In the genomic region with DNA sequence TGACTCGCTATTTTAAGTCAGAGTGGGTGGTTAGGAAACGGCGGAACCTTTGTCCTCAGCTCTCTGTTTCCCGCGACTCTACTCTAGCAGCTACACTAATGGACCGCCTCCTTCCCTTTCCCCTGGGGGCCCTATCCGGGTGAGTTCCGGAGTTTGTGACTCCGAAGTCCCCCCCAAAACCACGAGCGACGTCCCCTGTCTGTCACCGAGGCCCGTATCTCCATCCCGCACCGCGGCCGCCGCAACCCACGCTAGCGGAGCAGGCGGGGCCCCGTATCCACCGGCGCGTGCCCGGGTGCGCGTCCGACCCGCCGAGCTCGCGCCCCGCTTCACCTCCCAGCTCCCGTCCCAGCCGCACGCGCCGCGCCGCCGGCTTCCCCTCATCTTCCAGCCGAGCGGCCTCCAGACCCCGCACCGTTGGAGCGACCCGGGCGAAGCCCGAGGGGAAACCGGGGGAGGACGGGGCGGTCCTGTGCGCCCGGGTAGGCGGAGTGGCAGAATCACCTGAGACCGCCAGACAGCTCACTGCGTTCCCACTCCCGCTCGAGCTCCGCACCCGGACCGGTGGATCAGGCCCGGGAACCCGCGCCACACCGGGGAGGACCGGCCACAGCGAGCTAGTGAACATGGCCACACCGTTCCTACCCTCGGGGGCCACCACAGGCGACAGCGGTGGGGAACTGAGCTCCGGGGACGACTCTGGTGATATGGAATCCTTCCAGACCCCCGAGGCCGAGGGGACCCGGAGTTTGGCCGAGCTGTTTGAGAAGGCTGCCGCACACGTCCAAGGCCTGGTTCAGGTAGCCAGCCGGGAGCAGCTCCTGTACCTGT, we compare ENCODE assay signal across 8 mouse cellular contexts. TPM values are rescaled to one million over a fixed set of nuclear protein-coding genes. Genes with fewer than 3 reads are reported as not detected.
A peak's percentile ranks its signal among the peaks of the same experiment; 100 is the strongest.
DNase-seq lines count a peak whose midpoint lies in the region; ATAC-seq lines count a peak whose summit lies in the region.

Acbd6 (plus strand) TSS at position 109 of the 831 bp plus-strand sequence.

- peak within 1 kb of the TSS; percentile 88 for H3K4me3 ChIP-seq in hindbrain, embryonic 12.5 days

- peak within 1 kb of the TSS; percentile 81 for H3K4me2 ChIP-seq in hindbrain, embryonic 12.5 days (replicated peaks)

- no peaks in the 10 kb centered on the region for H3K9me3 ChIP-seq in hindbrain, embryonic 12.5 days (replicated peaks)

- no peaks in the 10 kb centered on the region for H3K36me3 ChIP-seq in hindbrain, embryonic 12.5 days

- WGBS in hindbrain, embryonic 12.5 days: 1% methylated on average over 83 of the region's 83 CpGs

- peak; percentile 89 for ATAC-seq in hindbrain, embryonic 12.5 days (ENCODE audit: low FRiP score)

- H3K9ac ChIP-seq in hindbrain, embryonic 12.5 days: peak within 1 kb of the TSS; percentile 94

- DNase-seq in MN1 (ENCODE audit: low spot score): peak; percentile 94
- peak; percentile 89 for DNase-seq in cerebellum, adult 9-10 months
- DNase-seq in frontal cortex, postnatal 10 days (ENCODE audit: low spot score in 2 of 2): peak; percentile 79 to 80
- DNase-seq in layer of hippocampus, postnatal 14 days (ENCODE audit: low spot score in 2 of 2): peak; percentile 81 to 82
- DNase-seq in lung, postnatal 14 days: peak; percentile 77
- DNase-seq in retina, adult 2 months (ENCODE audit: low read depth, low spot score): peak; percentile 41
- DNase-seq in thymus, postnatal 36 days: peak; percentile 77 to 78

- H3K27me3 ChIP-seq in hindbrain, embryonic 12.5 days: no peaks in the 10 kb centered on the region

- H3K27ac ChIP-seq in hindbrain, embryonic 12.5 days: peak within 1 kb of the TSS; percentile 71

- peaks cover 12% of the 10 kb centered on the region for H3K4me1 ChIP-seq in hindbrain, embryonic 12.5 days

RNA-seq across cellular contexts. Expression of gene Acbd6, which starts in this region (rescaled TPM):
- polyA plus RNA-seq in hindbrain, embryonic 12.5 days (2016; fragmentation: Nextera tagmentation; extraction: Ambion mirVana): 91.1 and 91.9 TPM in 2 replicates
- total RNA-seq in layer of hippocampus, postnatal 14 days (2021): 10 to 100 TPM; 92.0 to 92.7 TPM

Comparison
In these comparisons a context has a peak if more than half of its experiments do, and no peak if none do; other contexts are left out.
1. Peak in every context shown above with its lines: DNase-seq, ATAC-seq, H3K4me3 ChIP-seq and H3K27ac ChIP-seq.
2. DNase-seq: peak in every context shown above with its lines; median percentile 94 in MN1; 89 in cerebellum, adult 9-10 months; 82 in layer of hippocampus, postnatal 14 days; 80 in frontal cortex, postnatal 10 days; 78 in thymus, postnatal 36 days; 77 in lung, postnatal 14 days; 41 in retina, adult 2 months.